Mouse (Mus musculus): Measurements from ENCODE around the gene Zfyve21. TPM values are rescaled to one million over a fixed set of nuclear protein-coding genes. Genes with fewer than 3 reads are reported as not detected.

Gene Zfyve21
- polyA plus RNA-seq, 1 experiment from 2014 or later, result 164 TPM

DNA sequence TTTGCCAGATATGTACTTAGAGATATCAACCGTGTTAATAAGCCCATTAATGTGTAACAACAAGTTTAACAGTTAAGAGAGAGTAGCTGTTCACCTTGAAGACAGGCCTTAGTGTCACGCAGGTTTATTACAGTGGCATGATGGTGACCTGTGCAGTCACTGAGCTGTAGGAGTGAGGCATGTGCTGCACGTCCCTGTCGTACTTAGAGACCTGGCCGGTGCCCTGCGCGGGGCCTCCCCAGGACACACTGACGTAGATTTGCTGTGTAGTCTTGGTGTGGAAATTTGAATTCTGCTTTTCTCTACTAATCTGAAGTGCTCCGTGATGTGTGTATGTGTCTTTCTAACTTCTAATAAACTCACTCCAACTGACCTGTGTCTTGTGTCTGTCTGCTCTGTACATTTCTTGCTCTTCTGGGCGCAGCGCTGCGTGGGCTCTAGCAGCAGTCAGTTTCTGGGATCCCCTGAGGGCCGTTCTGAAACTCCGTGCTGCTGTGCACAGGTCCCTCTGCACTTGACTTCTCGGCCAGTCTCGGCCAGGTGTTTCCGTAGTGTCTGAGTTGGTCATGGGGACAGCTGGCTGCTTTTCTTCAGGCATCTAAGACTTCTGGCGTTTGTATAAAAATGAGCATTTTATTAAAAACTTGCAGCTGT, 19.3 kb upstream of the Zfyve21 start:
- 90% methylated on average over 18 of the region's 18 CpGs for WGBS
- no peak overlapping the region for H3K4me2 ChIP-seq (ENCODE audit: low read length)

DNA sequence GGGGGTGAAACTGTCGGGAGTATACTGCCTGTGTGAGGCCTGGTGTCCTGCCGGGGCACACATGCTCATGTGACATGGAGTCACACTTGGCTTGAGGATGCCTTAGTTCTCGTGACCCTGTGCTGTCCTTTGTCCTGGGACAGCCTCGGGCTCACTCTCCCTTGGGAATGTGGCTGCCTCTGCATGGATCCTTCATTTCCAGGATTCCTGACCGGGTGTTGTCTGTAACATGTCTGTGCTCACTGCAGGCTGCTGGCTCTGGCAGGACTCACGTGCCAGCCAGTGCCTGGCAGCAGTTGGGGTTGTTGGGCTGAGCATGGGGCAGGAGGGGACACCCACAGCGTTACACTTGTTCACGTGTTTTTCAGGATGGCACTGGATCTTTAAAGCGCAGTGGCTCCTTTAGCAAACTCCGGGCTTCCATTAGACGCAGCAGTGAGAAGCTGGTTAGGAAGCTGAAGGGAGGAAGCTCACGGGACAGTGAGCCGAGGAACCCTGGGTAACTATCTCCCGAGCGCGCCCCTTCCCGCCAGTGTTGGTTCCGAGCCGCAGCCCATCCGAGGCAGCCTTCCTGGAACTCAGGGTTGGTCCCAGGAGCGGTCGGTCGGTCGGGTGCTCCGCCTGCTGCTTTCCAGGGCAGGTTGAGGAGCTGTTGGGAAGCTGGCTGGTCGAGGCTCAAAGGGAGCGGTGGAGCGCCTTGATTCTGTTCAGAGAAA, 18.6 kb upstream of the Zfyve21 start:
- 89% methylated on average over 28 of the region's 28 CpGs for WGBS
- no peak overlapping the region for H3K4me3 ChIP-seq (ENCODE audit: low read depth, low read length)
- no peak overlapping the region for H3K4me2 ChIP-seq (ENCODE audit: low read length)
- H3K4me1 ChIP-seq (replicated peaks; ENCODE audit: control insufficient read depth, insufficient read depth, low read length), result no peaks in the 10 kb centered on the region
- no peaks in the 10 kb centered on the region for H3K27me3 ChIP-seq (replicated peaks; ENCODE audit: control insufficient read depth, insufficient read depth, low read length)
- no peaks in the 10 kb centered on the region for H3K9me3 ChIP-seq (ENCODE audit: control insufficient read depth, low read length)
- DNase-seq (ENCODE audit: low spot score), result no peak
- no peak overlapping the region for H3K9ac ChIP-seq (ENCODE audit: low read length)
- peaks cover 91% of the 10 kb centered on the region for H3K36me3 ChIP-seq (ENCODE audit: control insufficient read depth, insufficient read depth, low read length)
- no peak overlapping the region for H3K27ac ChIP-seq (ENCODE audit: low read depth)
- ATAC-seq (replicated peaks; ENCODE audit: low FRiP score, low TSS enrichment, low read depth), result no peak

More for the DNA sequence above, 19.3 kb upstream of the Zfyve21 start:
- Histone ChIP-seq H3K36me3 (ENCODE audit: control insufficient read depth, insufficient read depth, low read length) (peaks cover 93% of the 10 kb centered on the region), H3K9me3 (ENCODE audit: control insufficient read depth, low read length) (no peaks in the 10 kb centered on the region), H3K9ac (ENCODE audit: low read length) (no peak overlapping the region), H3K4me1 (replicated peaks; ENCODE audit: control insufficient read depth, insufficient read depth, low read length) (no peaks in the 10 kb centered on the region), H3K27me3 (replicated peaks; ENCODE audit: control insufficient read depth, insufficient read depth, low read length) (no peaks in the 10 kb centered on the region), H3K27ac (ENCODE audit: low read depth) (no peak overlapping the region), H3K4me3 (ENCODE audit: low read depth, low read length) (no peak overlapping the region)
- no peak for ATAC-seq (replicated peaks; ENCODE audit: low FRiP score, low TSS enrichment, low read depth)
- DNase-seq (ENCODE audit: low spot score), result no peak

DNA sequence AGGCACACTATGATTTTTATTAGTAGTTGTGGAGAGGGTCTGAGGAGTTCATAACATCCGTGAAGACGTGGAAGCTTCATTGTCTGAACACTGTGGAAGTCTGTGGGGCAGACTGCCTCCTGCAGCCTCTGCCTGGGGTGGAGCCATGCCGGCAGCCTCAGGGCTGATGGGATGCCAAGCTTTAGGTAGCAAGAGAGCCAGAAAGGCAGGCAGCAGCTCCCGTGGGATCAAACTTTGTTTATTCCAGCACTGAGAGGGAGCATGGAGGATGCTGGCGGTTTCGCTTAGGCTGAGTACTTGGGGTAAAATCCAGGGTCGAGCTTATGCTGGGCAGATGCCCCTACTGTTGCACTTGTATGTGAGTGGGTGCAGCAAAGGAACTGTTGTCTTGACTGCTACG, 16.7 kb upstream of the Zfyve21 start:
- no peak overlapping the region for H3K27ac ChIP-seq (ENCODE audit: low read depth)
- no peaks in the 10 kb centered on the region for H3K4me1 ChIP-seq (replicated peaks; ENCODE audit: control insufficient read depth, insufficient read depth, low read length)
- H3K4me2 ChIP-seq (ENCODE audit: low read length), result no peak overlapping the region
- peaks cover 91% of the 10 kb centered on the region for H3K36me3 ChIP-seq (ENCODE audit: control insufficient read depth, insufficient read depth, low read length)
- no peak overlapping the region for H3K4me3 ChIP-seq (ENCODE audit: low read depth, low read length)
- ATAC-seq (replicated peaks; ENCODE audit: low FRiP score, low TSS enrichment, low read depth) (no peak), DNase-seq (ENCODE audit: low spot score) (no peak)
- 81% methylated on average over 8 of the region's 8 CpGs for WGBS
- no peaks in the 10 kb centered on the region for H3K27me3 ChIP-seq (replicated peaks; ENCODE audit: control insufficient read depth, insufficient read depth, low read length)
- no peak overlapping the region for H3K9ac ChIP-seq (ENCODE audit: low read length)
- no peaks in the 10 kb centered on the region for H3K9me3 ChIP-seq (ENCODE audit: control insufficient read depth, low read length)

DNA sequence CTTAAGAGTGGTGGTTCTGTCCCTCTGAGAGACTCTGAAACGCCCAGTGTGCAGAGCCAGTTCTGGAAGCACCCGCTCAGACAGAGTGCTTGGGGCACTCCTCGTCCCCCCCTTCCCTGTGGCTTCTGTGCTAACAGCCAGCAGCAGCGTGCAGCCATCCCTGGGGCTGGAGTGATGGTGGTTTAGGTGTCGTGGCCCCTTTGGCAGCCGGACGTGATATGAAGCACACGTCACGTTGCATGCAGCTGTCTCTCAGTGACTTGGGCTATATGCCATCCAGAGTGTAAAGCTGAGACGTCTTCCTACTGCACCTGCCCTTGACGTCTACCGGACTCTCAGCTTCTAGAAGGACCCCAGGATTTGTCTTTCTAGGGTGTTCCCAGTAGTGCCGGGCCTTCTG, 15.5 kb upstream of the Zfyve21 start:
- Histone ChIP-seq H3K4me1 (replicated peaks; ENCODE audit: control insufficient read depth, insufficient read depth, low read length) (no peaks in the 10 kb centered on the region), H3K4me3 (ENCODE audit: low read depth, low read length) (no peak overlapping the region), H3K27me3 (replicated peaks; ENCODE audit: control insufficient read depth, insufficient read depth, low read length) (no peaks in the 10 kb centered on the region), H3K9me3 (ENCODE audit: control insufficient read depth, low read length) (no peaks in the 10 kb centered on the region), H3K36me3 (ENCODE audit: control insufficient read depth, insufficient read depth, low read length) (peaks cover 91% of the 10 kb centered on the region), H3K27ac (ENCODE audit: low read depth) (no peak overlapping the region), H3K9ac (ENCODE audit: low read length) (no peak overlapping the region), H3K4me2 (ENCODE audit: low read length) (no peak overlapping the region)
- 92% methylated on average over 13 of the region's 13 CpGs for WGBS
- ATAC-seq (replicated peaks; ENCODE audit: low FRiP score, low TSS enrichment, low read depth) (no peak), DNase-seq (ENCODE audit: low spot score) (no peak)

DNA sequence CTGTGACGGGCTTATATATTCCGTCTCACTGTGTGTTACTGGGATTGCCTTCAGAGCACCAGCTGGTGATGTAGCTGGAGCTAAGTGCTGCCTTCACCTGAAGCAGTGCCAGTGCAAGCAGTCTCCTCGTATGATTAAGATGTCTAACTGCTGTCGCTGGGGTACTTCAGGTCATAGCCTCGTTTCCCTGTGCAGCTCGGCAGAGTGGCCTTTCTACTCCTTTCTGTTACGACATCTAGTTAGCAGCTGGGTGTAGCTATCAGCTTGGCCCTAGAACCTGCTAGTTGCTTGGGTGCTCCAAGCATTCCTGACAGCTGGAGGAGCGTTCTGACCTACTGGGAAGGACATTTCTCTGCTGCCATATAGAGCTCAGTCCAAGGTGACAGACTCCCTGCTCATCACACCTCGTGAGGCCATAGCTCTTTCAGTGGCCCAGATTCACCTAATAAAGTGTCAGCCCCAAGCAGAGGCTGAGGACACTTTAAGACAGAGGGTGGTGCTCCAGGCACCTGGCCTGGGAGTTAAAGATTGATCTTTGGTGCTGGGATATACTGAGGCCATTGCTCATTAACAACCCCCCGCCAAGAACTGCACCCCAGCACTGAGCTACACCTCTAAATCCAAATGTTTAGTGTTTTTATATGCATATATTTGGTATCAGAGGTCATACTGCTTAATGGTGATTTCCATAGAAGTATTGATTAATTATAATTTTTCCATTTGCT, 13.3 kb upstream of the Zfyve21 start:
- no peak overlapping the region for H3K27ac ChIP-seq (ENCODE audit: low read depth)
- ATAC-seq (replicated peaks; ENCODE audit: low FRiP score, low TSS enrichment, low read depth) (no peak), DNase-seq (ENCODE audit: low spot score) (no peak)
- peaks cover 90% of the 10 kb centered on the region for H3K36me3 ChIP-seq (ENCODE audit: control insufficient read depth, insufficient read depth, low read length)
- no peaks in the 10 kb centered on the region for H3K9me3 ChIP-seq (ENCODE audit: control insufficient read depth, low read length)
- H3K9ac ChIP-seq (ENCODE audit: low read length), result no peak overlapping the region
- WGBS, result 81% methylated on average over 10 of the region's 10 CpGs
- H3K4me1 ChIP-seq (replicated peaks; ENCODE audit: control insufficient read depth, insufficient read depth, low read length), result no peaks in the 10 kb centered on the region
- H3K4me2 ChIP-seq (ENCODE audit: low read length), result no peak overlapping the region
- H3K27me3 ChIP-seq (replicated peaks; ENCODE audit: control insufficient read depth, insufficient read depth, low read length), result no peaks in the 10 kb centered on the region
- H3K4me3 ChIP-seq (ENCODE audit: low read depth, low read length), result no peak overlapping the region

DNA sequence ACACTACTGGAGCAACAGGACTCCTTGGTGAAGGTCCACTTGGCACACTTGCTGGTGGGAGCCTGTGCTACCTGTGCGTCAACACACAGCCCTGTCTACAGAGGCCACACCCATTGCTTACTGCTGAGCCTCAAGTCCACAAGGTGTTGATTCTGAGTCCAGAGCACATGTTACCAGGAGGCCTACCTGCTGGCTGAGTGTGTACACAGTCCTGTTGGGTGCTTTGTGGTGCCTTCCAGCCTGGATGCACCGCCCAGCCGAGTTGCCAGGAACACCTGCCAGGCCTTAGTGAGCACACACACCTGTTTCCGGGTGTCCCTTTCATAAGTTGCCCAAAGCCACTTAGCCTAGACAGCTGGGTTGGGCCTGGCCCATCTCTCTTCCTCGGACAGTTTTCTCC, 10.4 kb upstream of the Zfyve21 start:
- 88% methylated on average over 5 of the region's 5 CpGs for WGBS
- H3K4me2 ChIP-seq (ENCODE audit: low read length), result no peak overlapping the region
- ATAC-seq (replicated peaks; ENCODE audit: low FRiP score, low TSS enrichment, low read depth), result no peak
- no peak overlapping the region for H3K4me3 ChIP-seq (ENCODE audit: low read depth, low read length)
- H3K27me3 ChIP-seq (replicated peaks; ENCODE audit: control insufficient read depth, insufficient read depth, low read length), result no peaks in the 10 kb centered on the region
- DNase-seq (ENCODE audit: low spot score), result no peak
- H3K4me1 ChIP-seq (replicated peaks; ENCODE audit: control insufficient read depth, insufficient read depth, low read length), result no peaks in the 10 kb centered on the region
- H3K9ac ChIP-seq (ENCODE audit: low read length), result no peak overlapping the region
- no peak overlapping the region for H3K27ac ChIP-seq (ENCODE audit: low read depth)
- peaks cover 93% of the 10 kb centered on the region for H3K36me3 ChIP-seq (ENCODE audit: control insufficient read depth, insufficient read depth, low read length)
- H3K9me3 ChIP-seq (ENCODE audit: control insufficient read depth, low read length), result no peaks in the 10 kb centered on the region

DNA sequence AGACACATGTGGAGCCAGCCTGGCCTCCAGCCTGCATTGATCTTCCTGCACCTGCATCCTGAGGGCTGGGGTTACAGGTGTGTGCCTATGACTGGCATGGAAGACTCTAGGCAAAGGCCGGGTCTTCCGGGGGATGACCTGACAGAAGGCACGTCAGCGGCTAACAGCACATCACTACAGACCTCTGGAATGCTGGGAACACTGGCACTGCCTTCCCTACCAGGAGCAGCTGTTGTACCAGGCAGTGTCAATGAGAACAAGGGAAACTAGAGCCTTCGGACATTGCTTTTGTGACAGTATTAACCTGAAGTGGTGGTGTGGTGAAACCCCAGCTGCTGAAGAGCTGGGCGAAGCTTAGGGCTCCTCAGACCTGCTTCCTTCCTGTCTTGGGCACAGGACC, 5.2 kb upstream of the Zfyve21 start:
- H3K27me3 ChIP-seq (replicated peaks; ENCODE audit: control insufficient read depth, insufficient read depth, low read length), result no peaks in the 10 kb centered on the region
- no peak overlapping the region; the same call in 1 of the 2 replicates for H3K27ac ChIP-seq (ENCODE audit: low read depth)
- H3K9me3 ChIP-seq (ENCODE audit: control insufficient read depth, low read length), result no peaks in the 10 kb centered on the region
- H3K36me3 ChIP-seq (ENCODE audit: control insufficient read depth, insufficient read depth, low read length), result peaks cover 58% of the 10 kb centered on the region
- peaks cover 15% of the 10 kb centered on the region for H3K4me1 ChIP-seq (replicated peaks; ENCODE audit: control insufficient read depth, insufficient read depth, low read length)
- no peak overlapping the region for H3K4me2 ChIP-seq (ENCODE audit: low read length)
- H3K9ac ChIP-seq (ENCODE audit: low read length), result no peak overlapping the region
- 90% methylated on average over 6 of the region's 6 CpGs for WGBS
- no peak for DNase-seq (ENCODE audit: low spot score)
- H3K4me3 ChIP-seq (ENCODE audit: low read depth, low read length), result no peak overlapping the region
- no peak for ATAC-seq (replicated peaks; ENCODE audit: low FRiP score, low TSS enrichment, low read depth)

DNA sequence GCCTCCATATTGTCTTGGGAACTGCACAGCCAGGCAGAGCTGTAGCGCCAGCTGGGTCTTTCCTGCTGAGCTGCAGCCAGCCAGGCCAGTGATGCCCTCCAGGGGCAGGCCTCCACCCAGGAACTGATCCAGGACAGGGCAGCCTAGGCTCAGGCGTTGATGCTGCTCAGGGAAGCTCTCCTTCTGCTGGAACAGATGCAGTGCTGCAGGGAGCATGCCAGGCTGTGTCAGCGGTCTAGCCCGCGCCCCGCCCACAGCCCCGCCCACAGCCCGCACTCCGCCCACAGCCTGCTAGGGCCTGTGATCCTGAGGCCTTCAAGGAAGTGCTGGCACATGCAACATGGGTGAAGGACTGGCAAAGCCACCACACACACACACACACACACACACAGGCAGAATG, 4.2 kb upstream of the Zfyve21 start:
- H3K36me3 ChIP-seq (ENCODE audit: control insufficient read depth, insufficient read depth, low read length), result peaks cover 48% of the 10 kb centered on the region
- peak; percentile 86 for DNase-seq (ENCODE audit: low spot score)
- H3K4me3 ChIP-seq (ENCODE audit: low read depth, low read length), result no peak overlapping the region
- WGBS, result 6% methylated on average over 9 of the region's 9 CpGs
- H3K9ac ChIP-seq (ENCODE audit: low read length), result 0 out of 2 replicates have a peak overlapping the region, but pooled peaks have one; percentile 3
- peaks cover 16% of the 10 kb centered on the region for H3K4me1 ChIP-seq (replicated peaks; ENCODE audit: control insufficient read depth, insufficient read depth, low read length)
- H3K4me2 ChIP-seq (ENCODE audit: low read length), result no peak overlapping the region
- ATAC-seq (replicated peaks; ENCODE audit: low FRiP score, low TSS enrichment, low read depth), result peak; percentile 8
- H3K27ac ChIP-seq (ENCODE audit: low read depth), result peak overlapping the region; percentile 45
- H3K27me3 ChIP-seq (replicated peaks; ENCODE audit: control insufficient read depth, insufficient read depth, low read length), result no peaks in the 10 kb centered on the region
- H3K9me3 ChIP-seq (ENCODE audit: control insufficient read depth, low read length), result no peaks in the 10 kb centered on the region

Measured in intestine, embryonic 14.5 days (tissue).